Comparison of ENCODE assay signal across 8 mouse cellular contexts in the genomic region with DNA sequence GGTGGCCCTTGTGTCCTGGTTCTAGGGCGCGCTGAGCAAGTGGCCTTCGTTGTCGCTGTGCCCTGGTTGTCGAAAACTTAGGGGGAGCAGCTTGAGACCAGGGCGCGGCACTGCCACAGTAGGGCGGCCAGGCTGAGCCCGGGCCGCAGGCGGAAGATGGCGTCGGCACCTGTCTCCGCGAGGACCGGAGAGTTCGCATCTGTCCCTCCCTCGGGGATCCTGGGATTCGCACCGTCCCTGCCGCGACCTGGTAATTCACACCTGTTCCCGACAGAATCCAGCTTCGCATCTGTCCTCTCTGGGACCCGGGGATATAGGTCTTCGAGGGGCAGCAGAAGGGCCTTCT. TPM values are rescaled to one million over a fixed set of nuclear protein-coding genes. Genes with fewer than 3 reads are reported as not detected.
DNase-seq lines count a peak whose midpoint lies in the region; ATAC-seq and TF ChIP-seq lines count a peak whose summit lies in the region.

No protein-coding gene starts in this region.

- TF ChIP-seq POLR2A in ES-Bruce4 (IDR thresholded peaks at IDR 0.05; ENCODE audit: insufficient read depth, low read length) = no peak

- no peak for ATAC-seq in heart, embryonic 11.5 days (replicated peaks; ENCODE audit: insufficient number of reproducible peaks, low FRiP score, low TSS enrichment)
- no peak for ATAC-seq in forebrain, embryonic 16.5 days
- no peak for ATAC-seq in liver, embryonic 15.5 days (ENCODE audit: insufficient read depth)
- no peak for ATAC-seq in stomach, embryonic 16.5 days (ENCODE audit: insufficient read depth, low FRiP score)

- H3K4me2 ChIP-seq in heart, embryonic 11.5 days = peak overlapping the region; percentile 89
- peak overlapping the region; percentile 92 for H3K4me2 ChIP-seq in forebrain, embryonic 16.5 days (ENCODE audit: low read length)
- H3K4me2 ChIP-seq in liver, embryonic 15.5 days = peak overlapping the region; percentile 82
- peak overlapping the region; percentile 93 for H3K4me2 ChIP-seq in stomach, embryonic 16.5 days (ENCODE audit: low read depth, low read length)

- peak overlapping the region; percentile 68 for H3K4me3 ChIP-seq in heart, embryonic 11.5 days (ENCODE audit: low read depth, low read length)
- peak overlapping the region; percentile 55 for H3K4me3 ChIP-seq in ES-Bruce4 (ENCODE audit: low read depth, low read length)
- peak overlapping the region; percentile 51 for H3K4me3 ChIP-seq in forebrain, embryonic 16.5 days (replicated peaks; ENCODE audit: low read length)
- peak overlapping the region; percentile 59 for H3K4me3 ChIP-seq in liver, embryonic 15.5 days (replicated peaks)
- peak overlapping the region; percentile 61 for H3K4me3 ChIP-seq in stomach, embryonic 16.5 days (replicated peaks; ENCODE audit: low read length)

- H3K36me3 ChIP-seq in heart, embryonic 11.5 days (ENCODE audit: control insufficient read depth, insufficient read depth, low read length) = 0 out of 2 replicates have a peak, but pooled peaks cover 2% of the 10 kb centered on the region
- H3K36me3 ChIP-seq in ES-Bruce4 (ENCODE audit: control insufficient read depth, insufficient read depth, low read length, poor library complexity, severe bottlenecking) = no peaks in the 10 kb centered on the region
- H3K36me3 ChIP-seq in forebrain, embryonic 16.5 days (ENCODE audit: control insufficient read depth, insufficient read depth) = no peaks in the 10 kb centered on the region
- H3K36me3 ChIP-seq in liver, embryonic 15.5 days (replicated peaks) = no peaks in the 10 kb centered on the region
- H3K36me3 ChIP-seq in stomach, embryonic 16.5 days (ENCODE audit: control insufficient read depth, insufficient read depth, low read length) = no peaks in the 10 kb centered on the region

- no peak overlapping the region for H3K27ac ChIP-seq in heart, embryonic 11.5 days (ENCODE audit: low read depth, low read length)
- no peak overlapping the region for H3K27ac ChIP-seq in ES-Bruce4 (ENCODE audit: insufficient read depth, low read length)
- no peak overlapping the region for H3K27ac ChIP-seq in forebrain, embryonic 16.5 days (ENCODE audit: low read length)
- no peak overlapping the region for H3K27ac ChIP-seq in liver, embryonic 15.5 days (replicated peaks)
- H3K27ac ChIP-seq in stomach, embryonic 16.5 days (ENCODE audit: low read length) = no peak overlapping the region

- TF ChIP-seq CTCF in ES-Bruce4 (IDR thresholded peaks at IDR 0.05; ENCODE audit: low read depth, low read length) = no peak

- peaks cover 72% of the 10 kb centered on the region for H3K4me1 ChIP-seq in heart, embryonic 11.5 days (ENCODE audit: control insufficient read depth, insufficient read depth, low read length)
- peaks cover 2% of the 10 kb centered on the region for H3K4me1 ChIP-seq in ES-Bruce4 (ENCODE audit: control insufficient read depth, insufficient read depth, low read length)
- peaks cover 12% of the 10 kb centered on the region for H3K4me1 ChIP-seq in forebrain, embryonic 16.5 days (replicated peaks; ENCODE audit: control insufficient read depth, insufficient read depth, low read length)
- peaks cover 45% of the 10 kb centered on the region for H3K4me1 ChIP-seq in liver, embryonic 15.5 days (replicated peaks)
- peaks cover 20% of the 10 kb centered on the region for H3K4me1 ChIP-seq in stomach, embryonic 16.5 days (ENCODE audit: control insufficient read depth, insufficient read depth, low read length)

- H3K9ac ChIP-seq in heart, embryonic 11.5 days (ENCODE audit: low read depth, low read length) = peak overlapping the region; percentile 72
- H3K9ac ChIP-seq in ES-Bruce4 (ENCODE audit: low read depth, poor library complexity, severe bottlenecking) = peak overlapping the region; percentile 7; the same call in 1 of the 2 replicates
- peak overlapping the region; percentile 46 for H3K9ac ChIP-seq in forebrain, embryonic 16.5 days (replicated peaks; ENCODE audit: low read depth, low read length)
- peak overlapping the region; percentile 35; the same call in 1 of the 2 replicates for H3K9ac ChIP-seq in liver, embryonic 15.5 days
- H3K9ac ChIP-seq in stomach, embryonic 16.5 days (ENCODE audit: low read length) = peak overlapping the region; percentile 73

- 2% methylated on average over 26 of the region's 26 CpGs for WGBS in heart, embryonic 11.5 days (ENCODE audit: insufficient replicate concordance)
- WGBS in forebrain, embryonic 16.5 days = under 1% methylated on average over 26 of the region's 26 CpGs
- 4% methylated on average over 26 of the region's 26 CpGs for WGBS in liver, embryonic 15.5 days (ENCODE audit: insufficient replicate concordance)
- WGBS in stomach, embryonic 16.5 days = 3% methylated on average over 26 of the region's 26 CpGs

- peaks cover 6% of the 10 kb centered on the region; the same call in 1 of the 2 replicates for H3K27me3 ChIP-seq in heart, embryonic 11.5 days (ENCODE audit: control insufficient read depth, insufficient read depth, low read length)
- no peaks in the 10 kb centered on the region for H3K27me3 ChIP-seq in ES-Bruce4 (ENCODE audit: control insufficient read depth, insufficient read depth, low read length, poor library complexity, severe bottlenecking)
- H3K27me3 ChIP-seq in forebrain, embryonic 16.5 days (replicated peaks; ENCODE audit: control insufficient read depth, insufficient read depth, low read length) = peaks cover 26% of the 10 kb centered on the region
- peaks cover 89% of the 10 kb centered on the region for H3K27me3 ChIP-seq in liver, embryonic 15.5 days
- H3K27me3 ChIP-seq in stomach, embryonic 16.5 days (ENCODE audit: control insufficient read depth, insufficient read depth, low read length) = peaks cover 27% of the 10 kb centered on the region

- intact Hi-C loops in heart, postnatal 14 days (cut with DNase I) = no loop called here

- no peaks in the 10 kb centered on the region for H3K9me3 ChIP-seq in heart, embryonic 11.5 days (replicated peaks; ENCODE audit: control insufficient read depth, low read length)
- no peaks in the 10 kb centered on the region for H3K9me3 ChIP-seq in ES-Bruce4 (replicated peaks; ENCODE audit: control insufficient read depth, insufficient read depth, low read length, poor library complexity, severe bottlenecking)
- H3K9me3 ChIP-seq in forebrain, embryonic 16.5 days (ENCODE audit: control insufficient read depth, low read length) = no peaks in the 10 kb centered on the region
- no peaks in the 10 kb centered on the region for H3K9me3 ChIP-seq in liver, embryonic 15.5 days (replicated peaks)
- H3K9me3 ChIP-seq in stomach, embryonic 16.5 days (replicated peaks; ENCODE audit: control insufficient read depth, low read length) = no peaks in the 10 kb centered on the region

- DNase-seq in heart, postnatal 14 days = no peak
- DNase-seq in adrenal gland, postnatal 4 days (ENCODE audit: low spot score in 2 of 2) = no peak
- DNase-seq in left cerebral cortex, adult 8-10 months (ENCODE audit: low spot score in 2 of 2) = no peak

- TF ChIP-seq EP300 in ES-Bruce4 (IDR thresholded peaks at IDR 0.05; ENCODE audit: insufficient read depth, low read depth, low read length) = no peak

RNA-seq across cellular contexts. Expression of a gene that starts 0.4 kb away (rescaled TPM):
- polyA plus RNA-seq in heart, embryonic 11.5 days (2014; fragmentation: Nextera tagmentation; extraction: Ambion mirVana) = 31.5 and 33.0 TPM in 2 replicates
- total RNA-seq in heart, postnatal 14 days (2021) = 10 to 100 TPM; 11.2 to 12.9 TPM
- polyA plus RNA-seq in ES-Bruce4 (2011; ENCODE audit: insufficient read depth, insufficient read length, low read depth, missing spikeins) = 3.7 and 6.5 TPM in 2 replicates
- 0.36 and 1.1 TPM in 2 replicates for polyA plus RNA-seq in forebrain, embryonic 16.5 days (2015; fragmentation: Nextera tagmentation; extraction: Ambion mirVana)
- polyA plus RNA-seq in liver, embryonic 15.5 days (2015; fragmentation: Nextera tagmentation; extraction: Ambion mirVana) = 1.9 and 2.2 TPM in 2 replicates
- 6.8 and 7.0 TPM in 2 replicates for polyA plus RNA-seq in stomach, embryonic 16.5 days (2015; fragmentation: Nextera tagmentation; extraction: Ambion mirVana)
- total RNA-seq in adrenal gland, postnatal 4 days (2021) = 1 to 10 TPM; 8.2 to 9.1 TPM
- under 1 TPM in 3 of 4 experiments, not detected in 1; 0.40 to 0.70 (median 0.54) TPM for total RNA-seq in left cerebral cortex, adult 8-10 months (2022)

RNA-seq across cellular contexts. Expression of a gene that starts 16.4 kb away (rescaled TPM):
- polyA plus RNA-seq in heart, embryonic 11.5 days (2014; fragmentation: Nextera tagmentation; extraction: Ambion mirVana) = 18.7 and 20.4 TPM in 2 replicates
- total RNA-seq in heart, postnatal 14 days (2021) = 10 to 100 TPM; 43.0 to 43.6 TPM
- 13.6 and 19.1 TPM in 2 replicates for polyA plus RNA-seq in ES-Bruce4 (2011; ENCODE audit: insufficient read depth, insufficient read length, low read depth, missing spikeins)
- polyA plus RNA-seq in forebrain, embryonic 16.5 days (2015; fragmentation: Nextera tagmentation; extraction: Ambion mirVana) = 107 and 114 TPM in 2 replicates
- polyA plus RNA-seq in liver, embryonic 15.5 days (2015; fragmentation: Nextera tagmentation; extraction: Ambion mirVana) = 4.5 and 4.9 TPM in 2 replicates
- 20.9 and 21.0 TPM in 2 replicates for polyA plus RNA-seq in stomach, embryonic 16.5 days (2015; fragmentation: Nextera tagmentation; extraction: Ambion mirVana)
- 10 to 100 TPM in 1 of 2 experiments, 1 to 10 TPM in 1; 9.8 to 11.3 TPM for total RNA-seq in adrenal gland, postnatal 4 days (2021)
- total RNA-seq in left cerebral cortex, adult 8-10 months (2022) = 10 to 100 TPM; 48.1 to 53.0 (median 49.1) TPM

RNA-seq across cellular contexts. Expression of a gene that starts 36.3 kb away (rescaled TPM):
- polyA plus RNA-seq in heart, embryonic 11.5 days (2014; fragmentation: Nextera tagmentation; extraction: Ambion mirVana) = 129 and 136 TPM in 2 replicates
- 10 to 100 TPM; 64.8 to 66.0 TPM for total RNA-seq in heart, postnatal 14 days (2021)
- polyA plus RNA-seq in ES-Bruce4 (2011; ENCODE audit: insufficient read depth, insufficient read length, low read depth, missing spikeins) = 25.9 and 31.9 TPM in 2 replicates
- 10.1 and 10.6 TPM in 2 replicates for polyA plus RNA-seq in forebrain, embryonic 16.5 days (2015; fragmentation: Nextera tagmentation; extraction: Ambion mirVana)
- 202 and 217 TPM in 2 replicates for polyA plus RNA-seq in liver, embryonic 15.5 days (2015; fragmentation: Nextera tagmentation; extraction: Ambion mirVana)
- polyA plus RNA-seq in stomach, embryonic 16.5 days (2015; fragmentation: Nextera tagmentation; extraction: Ambion mirVana) = 116 and 132 TPM in 2 replicates
- 100 to 1,000 TPM; 168 to 169 TPM for total RNA-seq in adrenal gland, postnatal 4 days (2021)
- total RNA-seq in left cerebral cortex, adult 8-10 months (2022) = 10 to 100 TPM in 3 of 4 experiments, 1 to 10 TPM in 1; 8.7 to 12.8 (median 10.5) TPM

RNA-seq across cellular contexts. Expression of a gene that starts 36.5 kb away (rescaled TPM):
- 28.3 and 30.3 TPM in 2 replicates for polyA plus RNA-seq in heart, embryonic 11.5 days (2014; fragmentation: Nextera tagmentation; extraction: Ambion mirVana)
- total RNA-seq in heart, postnatal 14 days (2021) = 10 to 100 TPM; 32.9 to 33.0 TPM
- polyA plus RNA-seq in ES-Bruce4 (2011; ENCODE audit: insufficient read depth, insufficient read length, low read depth, missing spikeins) = 25.1 and 28.1 TPM in 2 replicates
- 34.3 and 34.7 TPM in 2 replicates for polyA plus RNA-seq in forebrain, embryonic 16.5 days (2015; fragmentation: Nextera tagmentation; extraction: Ambion mirVana)
- polyA plus RNA-seq in liver, embryonic 15.5 days (2015; fragmentation: Nextera tagmentation; extraction: Ambion mirVana) = 15.4 and 16.8 TPM in 2 replicates
- 24.3 and 24.4 TPM in 2 replicates for polyA plus RNA-seq in stomach, embryonic 16.5 days (2015; fragmentation: Nextera tagmentation; extraction: Ambion mirVana)
- 10 to 100 TPM; 38.1 to 43.3 TPM for total RNA-seq in adrenal gland, postnatal 4 days (2021)
- 10 to 100 TPM; 21.5 to 30.0 (median 28.1) TPM for total RNA-seq in left cerebral cortex, adult 8-10 months (2022)

Comparison
In these comparisons a context has a peak if more than half of its experiments do, and no peak if none do; other contexts are left out.
1. H3K9ac ChIP-seq: peak in every context shown above with its lines; median percentile 73 in stomach, embryonic 16.5 days; 72 in heart, embryonic 11.5 days; 46 in forebrain, embryonic 16.5 days; 35 in liver, embryonic 15.5 days; 7 in ES-Bruce4.